Mouse (Mus musculus) liver, adult 2 months (tissue): ENCODE data around the gene Vav2. TPM values are rescaled to one million over a fixed set of nuclear protein-coding genes. Genes with fewer than 3 reads are reported as not detected.

Experiments used
- DNase-seq: peaks from one replicate; pipeline ENCODE4 v3.0.0-alpha.2; 2011; ENCODE audit warnings: low read depth, low spot score; ENCODE audit errors: extremely low read depth
- H3K27ac ChIP-seq: fragments of 200-500 bp; replicated peaks from 2 replicates; pipeline ENCODE4 v1.5.1; 2012; ENCODE audit warnings: low read depth, mild to moderate bottlenecking, control low read depth, inconsistent platforms, low read length; ENCODE audit not compliant: insufficient read depth
- H3K27me3 ChIP-seq: fragments of 200-500 bp; 2 replicates; pipeline ENCODE4 v1.6.1; 2012; ENCODE audit warnings: mild to moderate bottlenecking, moderate library complexity, low read length, inconsistent platforms; ENCODE audit not compliant: control insufficient read depth, insufficient read depth
- H3K36me3 ChIP-seq: fragments of 200-500 bp; 2 replicates; pipeline ENCODE4 v1.6.1; 2012; ENCODE audit warnings: low read length, inconsistent platforms; ENCODE audit not compliant: control insufficient read depth, insufficient read depth
- H3K4me1 ChIP-seq: fragments of 200-500 bp; 2 replicates; pipeline ENCODE4 v1.6.1; 2011; ENCODE audit warnings: low read length; ENCODE audit not compliant: control insufficient read depth, insufficient read depth
- H3K4me3 ChIP-seq: fragments of 200-500 bp; 2 replicates; pipeline ENCODE4 v1.5.1; 2011; ENCODE audit warnings: low read depth, mild to moderate bottlenecking, control low read depth, low read length, moderate library complexity; ENCODE audit not compliant: insufficient read depth
- H3K79me2 ChIP-seq: fragments of 200-500 bp; 2 replicates; pipeline ENCODE4 v1.6.1; 2012; ENCODE audit warnings: inconsistent platforms, mild to moderate bottlenecking, low read length, moderate library complexity; ENCODE audit not compliant: control insufficient read depth, insufficient read depth
- H3K9ac ChIP-seq: fragments of 200-500 bp; 2 replicates; pipeline ENCODE4 v1.6.1; 2012; ENCODE audit warnings: low read depth, mild to moderate bottlenecking, control low read depth, inconsistent platforms, low read length
- CTCF ChIP-seq: fragments of 200-500 bp; IDR thresholded peaks from 2 replicates; pipeline ENCODE4 v1.5.1; 2011; ENCODE audit warnings: low read depth, low read length, control low read depth
- POLR2A ChIP-seq: fragments of 200-500 bp; IDR thresholded peaks from 2 replicates; pipeline ENCODE4 v1.6.1; 2011; ENCODE audit warnings: low read length, control low read depth; ENCODE audit not compliant: insufficient read depth; ENCODE audit errors: extremely low read depth
- WGBS: fragments of 180-500 bp; shearing (Covaris S2); methylation state at CpG from one replicate; pipeline ENCODE4 v1.1.7; 2018; 5-methylcytosine and 5-hydroxymethylcytosine counted together
- polyA plus RNA-seq: library from polyadenylated mRNA; depleted of rRNA; stranded (reverse); fragments of >200 nt; gene quantifications from 2 replicates; pipeline ENCODE4 v1.2.3, GENCODE M21; 2012
- total RNA-seq: library from RNA; depleted of rRNA; stranded (reverse); fragments of >200 nt; gene quantifications from 2 replicates; pipeline ENCODE4 v1.2.3, GENCODE M21; 2014

Vav2 gene
- total and polyA plus RNA-seq, 2 experiments = 17.6 to 26.0 TPM

- 38% methylated on average over 11 of the region's 11 CpGs for WGBS
- no peak for DNase-seq
- H3K4me3 ChIP-seq = no peak overlapping the region
- no peak overlapping the region for H3K9ac ChIP-seq
- no peaks in the 10 kb centered on the region for H3K36me3 ChIP-seq
- H3K4me1 ChIP-seq = peaks cover 2% of the 10 kb centered on the region; the same call in 1 of the 2 replicates
- no peaks in the 10 kb centered on the region for H3K79me2 ChIP-seq
- H3K27me3 ChIP-seq = no peaks in the 10 kb centered on the region
- TF ChIP-seq POLR2A (no peak), CTCF (no peak)
- H3K27ac ChIP-seq = no peak overlapping the region
Observed at GRCm38 (mm10) chr2:27438281-27438680, 11.4 kb upstream of the Vav2 start.

- H3K4me1 ChIP-seq = peaks cover 2% of the 10 kb centered on the region; the same call in 1 of the 2 replicates
- no peak for DNase-seq
- no peak overlapping the region for H3K9ac ChIP-seq
- H3K27me3 ChIP-seq = no peaks in the 10 kb centered on the region
- H3K27ac ChIP-seq = no peak overlapping the region
- H3K79me2 ChIP-seq = no peaks in the 10 kb centered on the region
- TF ChIP-seq CTCF (no peak), POLR2A (no peak)
- whole genome bisulfite sequencing = 62% methylated on average over 1 of the region's 1 CpGs
- H3K4me3 ChIP-seq = no peak overlapping the region
- H3K36me3 ChIP-seq = no peaks in the 10 kb centered on the region
Observed at GRCm38 (mm10) chr2:27437876-27438275, 11.0 kb upstream of the Vav2 start.

DNA sequence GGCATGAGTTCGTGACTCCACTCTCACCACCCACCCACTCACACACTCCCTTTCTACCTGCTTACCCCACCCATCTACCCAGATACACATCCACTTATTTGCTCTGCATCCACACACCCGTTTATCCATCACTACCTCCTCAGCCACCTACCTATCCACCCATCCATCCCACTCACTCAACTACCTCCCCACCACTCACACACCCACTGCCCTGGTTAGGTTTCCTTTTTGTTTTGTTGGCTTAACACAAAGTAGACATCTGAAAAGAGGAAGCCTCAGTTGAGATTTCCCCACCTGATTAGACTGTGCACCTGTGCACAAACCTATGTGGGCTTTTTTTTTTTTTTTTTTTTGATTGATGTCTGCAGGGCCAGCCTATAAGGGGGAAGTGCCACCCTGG, 5.8 kb upstream of the Vav2 start:
- H3K4me3 ChIP-seq = no peak overlapping the region
- no peaks in the 10 kb centered on the region for H3K79me2 ChIP-seq
- no peaks in the 10 kb centered on the region for H3K36me3 ChIP-seq
- DNase-seq = no peak
- WGBS = 59% methylated on average over 2 of the region's 2 CpGs
- H3K27me3 ChIP-seq = no peaks in the 10 kb centered on the region
- TF ChIP-seq CTCF (no peak), POLR2A (no peak)
- no peaks in the 10 kb centered on the region for H3K4me1 ChIP-seq
- no peak overlapping the region for H3K27ac ChIP-seq
- H3K9ac ChIP-seq = no peak overlapping the region

GRCm38 (mm10) chr2:27430621-27431020, 3.8 kb upstream of the Vav2 start:
- no peak for DNase-seq
- Histone ChIP-seq H3K36me3 (no peaks in the 10 kb centered on the region), H3K4me1 (peaks cover 3% of the 10 kb centered on the region), H3K79me2 (peaks cover 6% of the 10 kb centered on the region), H3K4me3 (no peak overlapping the region), H3K27ac (no peak overlapping the region), H3K9ac (no peak overlapping the region), H3K27me3 (no peaks in the 10 kb centered on the region)
- 95% methylated on average over 7 of the region's 7 CpGs for WGBS
- TF ChIP-seq POLR2A (no peak), CTCF (no peak)

DNA sequence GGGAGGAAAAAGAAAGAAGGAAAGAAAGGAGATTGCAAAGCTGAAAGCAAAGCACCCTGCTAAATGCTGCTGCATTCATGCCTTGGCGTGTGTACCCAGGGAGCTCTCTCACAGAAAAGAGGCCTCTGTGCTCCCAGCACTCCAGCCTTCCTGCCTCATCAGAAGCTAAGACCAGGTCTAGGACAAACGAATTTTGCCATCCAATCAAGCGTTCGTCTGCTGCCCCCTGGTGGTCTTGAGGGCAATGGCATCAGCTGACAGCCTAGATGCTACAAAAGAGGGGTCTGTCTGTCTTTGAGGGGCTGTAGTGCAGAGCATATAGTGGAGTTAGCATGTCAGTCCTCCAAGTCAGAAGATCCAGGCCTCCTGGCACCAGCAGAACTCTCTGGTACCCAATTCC, 1.2 kb upstream of the Vav2 start:
- no peaks in the 10 kb centered on the region for H3K27me3 ChIP-seq
- WGBS = 0% methylated on average over 4 of the region's 4 CpGs
- peak; percentile 58 for DNase-seq
- no peak overlapping the region for H3K4me3 ChIP-seq
- peaks cover 30% of the 10 kb centered on the region for H3K79me2 ChIP-seq
- TF ChIP-seq CTCF = peak; percentile 95
- TF ChIP-seq POLR2A = no peak
- no peak overlapping the region for H3K27ac ChIP-seq
- no peaks in the 10 kb centered on the region for H3K36me3 ChIP-seq
- H3K4me1 ChIP-seq = peaks cover 16% of the 10 kb centered on the region
- no peak overlapping the region for H3K9ac ChIP-seq

- TF ChIP-seq POLR2A (0 out of 2 replicates have a peak, but pooled peaks have one; percentile 40), CTCF (no peak)
- Histone ChIP-seq H3K9ac (peak overlapping the region; percentile 94), H3K36me3 (no peaks in the 10 kb centered on the region), H3K79me2 (peaks cover 45% of the 10 kb centered on the region), H3K27me3 (no peaks in the 10 kb centered on the region), H3K4me3 (peak overlapping the region; percentile 96), H3K27ac (peak overlapping the region; percentile 96), H3K4me1 (peaks cover 23% of the 10 kb centered on the region)
- peak; percentile 57 for DNase-seq
- under 1% methylated on average over 64 of the region's 64 CpGs for WGBS
Observed at GRCm38 (mm10) chr2:27426406-27426854, 403 bp downstream of the Vav2 start.
